Mouse (Mus musculus) adrenal gland, adult (tissue): ENCODE measurements around the gene Emc6.

Source experiments
- DNase-seq, 2 experiments: peaks; one replicate each; pipeline ENCODE4 v3.0.0; 2022 to 2023; ENCODE audit warnings: low spot score in 1 of 2; ENCODE audit not compliant: inconsistent age in 2 of 2

The Emc6 gene

GRCm38 (mm10) chr11:73177509-73177875 lies 655 bp upstream of the Emc6 start:
- peak; percentile 90 to 95 for DNase-seq

- DNase-seq, result peak in 1 of 2 experiments; percentile 44
Measured at GRCm38 (mm10) chr11:73176186-73176585, 651 bp downstream of the Emc6 start.

- peak; percentile 28 to 56 for DNase-seq
Measured at GRCm38 (mm10) chr11:73175612-73176011, 1.2 kb downstream of the Emc6 start.

GRCm38 (mm10) chr11:73172186-73172585 lies 4.7 kb downstream of the Emc6 start:
- DNase-seq, result peak in 1 of 2 experiments; percentile 64

- DNase-seq, result peak; percentile 40 to 81
Measured at GRCm38 (mm10) chr11:73169231-73169630, 7.6 kb downstream of the Emc6 start.

- DNase-seq, result no peak
Measured at GRCm38 (mm10) chr11:73168576-73168975, 8.3 kb downstream of the Emc6 start.

- DNase-seq, result no peak
Measured at GRCm38 (mm10) chr11:73168071-73168470, 8.8 kb downstream of the Emc6 start.

GRCm38 (mm10) chr11:73162284-73162683 lies 14.6 kb downstream of the Emc6 start:
- DNase-seq, result no peak

GRCm38 (mm10) chr11:73161616-73162015 lies 15.2 kb downstream of the Emc6 start:
- no peak for DNase-seq

- DNase-seq, result peak; percentile 61 to 72
Measured at GRCm38 (mm10) chr11:73160811-73161200, 16.0 kb downstream of the Emc6 start.

GRCm38 (mm10) chr11:73159957-73160810 lies 16.7 kb downstream of the Emc6 start, which contains the start of gene P2rx5:
Gene P2rx5 (plus strand): TSS chr11:73160421.
- peak; percentile 58 to 71 for DNase-seq

- no peak for DNase-seq
Measured at GRCm38 (mm10) chr11:73155071-73155470, 21.8 kb downstream of the Emc6 start.

GRCm38 (mm10) chr11:73148209-73148608 lies 28.6 kb downstream of the Emc6 start:
- DNase-seq, result peak; percentile 38 to 80

GRCm38 (mm10) chr11:73146975-73147365 lies 29.9 kb downstream of the Emc6 start:
- DNase-seq, result no peak

- peak in 1 of 2 experiments; percentile 38 for DNase-seq
Measured at GRCm38 (mm10) chr11:73146026-73146974, 30.5 kb downstream of the Emc6 start.

- DNase-seq, result peak in 1 of 2 experiments; percentile 59
Measured at GRCm38 (mm10) chr11:73144261-73144681, 32.6 kb downstream of the Emc6 start.

GRCm38 (mm10) chr11:73137591-73138501 lies 39.0 kb downstream of the Emc6 start, which contains the start of gene Haspin:
Gene Haspin (minus strand): TSS chr11:73138294.
- peak; percentile 90 to 96 for DNase-seq

- peak in 1 of 2 experiments; percentile 27 for DNase-seq
Measured at GRCm38 (mm10) chr11:73137116-73137515, 39.7 kb downstream of the Emc6 start.

GRCm38 (mm10) chr11:73136587-73136986 lies 40.2 kb downstream of the Emc6 start:
- no peak for DNase-seq

- DNase-seq, result no peak
Measured at GRCm38 (mm10) chr11:73134222-73134621, 42.6 kb downstream of the Emc6 start.
